Mouse (Mus musculus) intestine, postnatal 0 days (tissue): ENCODE measurements at regions not wholly inside any gene's neighbourhood (a gene's known extent, or its start where the extent isn't known, plus 50 kb on each side); places are given as distances from the start of the nearest gene placed in this dataset.

Experiments
- ATAC-seq: fragments of 200-750 bp; cut with Nextera tagmentation; 2 replicates; pipeline ENCODE4 v1.8.0; 2017; ENCODE audit warnings: mild to moderate bottlenecking, moderate TSS enrichment, moderate library complexity
- H3K27ac ChIP-seq: fragments of 300-500 bp; sonication (generic); 2 replicates; pipeline ENCODE4 v1.5.1; 2014; ENCODE audit warnings: mild to moderate bottlenecking, low read depth, low read length, moderate library complexity
- H3K27me3 ChIP-seq: fragments of 300-500 bp; sonication (generic); replicated peaks from 2 replicates; pipeline ENCODE4 v1.6.1; 2014; ENCODE audit warnings: low read length, mixed read lengths; ENCODE audit not compliant: control insufficient read depth, insufficient read depth
- H3K36me3 ChIP-seq: fragments of 300-500 bp; sonication (generic); 2 replicates; pipeline ENCODE4 v1.6.1; 2014; ENCODE audit warnings: mild to moderate bottlenecking, moderate library complexity; ENCODE audit not compliant: control insufficient read depth, insufficient read depth
- H3K4me1 ChIP-seq: fragments of 300-500 bp; sonication (generic); replicated peaks from 2 replicates; pipeline ENCODE4 v1.6.1; 2014; ENCODE audit warnings: antibody characterized with exemption, low read length, mixed read lengths; ENCODE audit not compliant: control insufficient read depth, insufficient read depth
- H3K4me2 ChIP-seq: fragments of 300-500 bp; sonication (generic); replicated peaks from 2 replicates; pipeline ENCODE4 v1.6.1; 2014; ENCODE audit warnings: low read depth, mild to moderate bottlenecking, moderate library complexity
- H3K4me3 ChIP-seq: fragments of 300-500 bp; sonication (generic); 2 replicates; pipeline ENCODE4 v1.5.1; 2014; ENCODE audit warnings: low read depth, low read length
- H3K9ac ChIP-seq: fragments of 300-500 bp; sonication (generic); 2 replicates; pipeline ENCODE4 v1.6.1; 2014; ENCODE audit warnings: mild to moderate bottlenecking, low read depth, low read length
- H3K9me3 ChIP-seq: fragments of 300-500 bp; sonication (generic); 2 replicates; pipeline ENCODE4 v1.6.1; 2016; ENCODE audit warnings: mixed run types; ENCODE audit not compliant: control insufficient read depth
- CTCF ChIP-seq: sonication (generic); IDR thresholded peaks from 2 replicates; pipeline ENCODE4 v1.5.1; 2016; ENCODE audit warnings: low read depth, mild to moderate bottlenecking, control low read depth, antibody characterized with exemption, moderate library complexity
- WGBS: fragments of 180-500 bp; shearing (Covaris S2); extraction: QIAGEN DNeasy Blood & Tissue Kit; methylation state at CpG from one replicate; pipeline ENCODE4 v1.1.7; 2014; 5-methylcytosine and 5-hydroxymethylcytosine counted together

- no peaks in the 10 kb centered on the region for H3K9me3 ChIP-seq
- peak; percentile 79 for ATAC-seq
- no peak overlapping the region for H3K27ac ChIP-seq
- no peak for TF ChIP-seq CTCF
- 38% methylated on average over 2 of the region's 2 CpGs for whole genome bisulfite sequencing
- no peaks in the 10 kb centered on the region for H3K4me1 ChIP-seq
- no peak overlapping the region for H3K9ac ChIP-seq
- no peak overlapping the region for H3K4me2 ChIP-seq
- no peaks in the 10 kb centered on the region for H3K27me3 ChIP-seq
- no peak overlapping the region for H3K4me3 ChIP-seq
- H3K36me3 ChIP-seq, result no peaks in the 10 kb centered on the region
Observed at GRCm38 (mm10) chr13:90463381-90463780, 374.0 kb upstream of the Xrcc4 start.

DNA sequence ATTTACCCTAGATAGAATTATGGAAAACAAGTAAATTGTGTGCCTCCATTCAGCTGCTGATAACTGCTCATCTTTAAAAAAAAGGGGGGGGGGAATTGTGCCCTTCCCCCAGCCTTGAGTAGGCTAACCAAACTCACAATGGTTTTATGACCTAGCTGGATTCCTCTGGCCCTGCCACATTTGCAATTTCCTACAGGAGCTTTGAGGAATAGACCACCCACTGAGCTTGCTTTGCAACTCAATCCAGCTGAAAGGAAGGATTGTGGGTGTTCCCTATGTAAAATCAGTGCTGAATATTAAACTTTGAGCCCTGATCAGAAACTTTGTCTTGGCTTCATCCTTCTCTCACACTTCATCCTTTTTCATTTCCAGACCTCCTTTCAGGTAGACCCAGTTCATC is 365.2 kb upstream of the Xrcc4 start:
- no peak for ATAC-seq
- Histone ChIP-seq H3K4me2 (no peak overlapping the region), H3K27me3 (no peaks in the 10 kb centered on the region), H3K4me3 (no peak overlapping the region), H3K9ac (no peak overlapping the region), H3K36me3 (no peaks in the 10 kb centered on the region), H3K9me3 (no peaks in the 10 kb centered on the region), H3K27ac (no peak overlapping the region), H3K4me1 (no peaks in the 10 kb centered on the region)
- no peak for TF ChIP-seq CTCF

GRCm38 (mm10) chr13:90426901-90427300 is 337.5 kb upstream of the Xrcc4 start:
- no peaks in the 10 kb centered on the region for H3K4me1 ChIP-seq
- no peaks in the 10 kb centered on the region for H3K36me3 ChIP-seq
- H3K27ac ChIP-seq, result no peak overlapping the region
- H3K9me3 ChIP-seq, result no peaks in the 10 kb centered on the region
- no peak for ATAC-seq
- H3K4me2 ChIP-seq, result no peak overlapping the region
- no peak overlapping the region for H3K9ac ChIP-seq
- H3K4me3 ChIP-seq, result no peak overlapping the region
- WGBS, result 88% methylated on average over 3 of the region's 3 CpGs
- TF ChIP-seq CTCF, result no peak
- H3K27me3 ChIP-seq, result no peaks in the 10 kb centered on the region

DNA sequence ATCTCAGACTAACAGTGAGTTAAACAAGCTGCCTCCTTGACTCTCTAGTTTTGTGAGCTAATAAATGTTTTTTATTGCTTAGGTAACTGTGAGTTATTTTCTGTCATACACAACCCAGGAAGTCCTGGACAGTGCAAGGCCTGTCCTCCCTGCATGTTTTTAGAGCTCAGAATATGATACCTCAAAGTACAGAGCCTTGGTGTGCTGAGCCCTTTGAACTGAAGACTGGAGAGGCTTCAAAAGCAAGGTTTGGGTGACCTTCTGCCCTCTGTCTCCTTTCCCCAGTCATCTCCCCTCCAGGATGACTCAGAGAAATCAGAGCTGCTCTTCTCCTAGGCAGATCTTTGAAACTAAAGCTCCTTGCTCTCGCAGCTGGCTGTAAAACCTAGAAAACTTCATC is 336.0 kb upstream of the Xrcc4 start:
- Histone ChIP-seq H3K9me3 (no peaks in the 10 kb centered on the region), H3K9ac (no peak overlapping the region), H3K27me3 (no peaks in the 10 kb centered on the region), H3K4me2 (no peak overlapping the region), H3K27ac (no peak overlapping the region), H3K4me1 (no peaks in the 10 kb centered on the region), H3K4me3 (no peak overlapping the region), H3K36me3 (no peaks in the 10 kb centered on the region)
- no peak for ATAC-seq
- TF ChIP-seq CTCF, result no peak
- WGBS, result 67% methylated on average over 1 of the region's 1 CpGs

GRCm38 (mm10) chr13:90424541-90424940 is 335.1 kb upstream of the Xrcc4 start:
- ATAC-seq, result no peak
- Histone ChIP-seq H3K4me3 (no peak overlapping the region), H3K4me2 (no peak overlapping the region), H3K36me3 (no peaks in the 10 kb centered on the region), H3K27me3 (no peaks in the 10 kb centered on the region), H3K9ac (no peak overlapping the region), H3K9me3 (no peaks in the 10 kb centered on the region), H3K4me1 (no peaks in the 10 kb centered on the region), H3K27ac (no peak overlapping the region)
- no peak for TF ChIP-seq CTCF
- 71% methylated on average over 5 of the region's 5 CpGs for WGBS

DNA sequence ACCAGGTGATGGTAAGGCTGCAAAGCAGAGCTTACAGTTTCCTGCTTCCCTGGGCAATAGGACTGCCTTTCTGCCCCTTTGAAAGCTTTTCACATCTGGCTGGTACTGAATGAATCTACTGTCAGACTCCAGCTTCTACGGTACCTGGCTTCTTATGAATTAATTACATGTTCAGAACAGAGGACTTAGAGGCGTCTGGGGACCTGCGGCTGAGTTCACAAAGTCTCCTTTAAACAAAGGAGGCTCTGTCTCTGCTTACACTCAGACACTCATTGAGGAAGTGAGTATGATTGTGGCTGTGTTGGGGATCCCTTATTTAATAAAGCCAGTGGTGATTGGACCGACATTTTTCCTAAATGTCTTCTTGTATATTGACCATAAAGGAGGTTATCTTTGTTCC is 331.6 kb upstream of the Xrcc4 start:
- no peak overlapping the region for H3K4me3 ChIP-seq
- TF ChIP-seq CTCF, result no peak
- H3K4me1 ChIP-seq, result no peaks in the 10 kb centered on the region
- H3K9me3 ChIP-seq, result no peaks in the 10 kb centered on the region
- no peak overlapping the region for H3K27ac ChIP-seq
- ATAC-seq, result peak; percentile 86
- no peak overlapping the region for H3K4me2 ChIP-seq
- H3K27me3 ChIP-seq, result no peaks in the 10 kb centered on the region
- no peak overlapping the region for H3K9ac ChIP-seq
- no peaks in the 10 kb centered on the region for H3K36me3 ChIP-seq
- 32% methylated on average over 4 of the region's 4 CpGs for whole genome bisulfite sequencing

- H3K27ac ChIP-seq, result no peak overlapping the region
- TF ChIP-seq CTCF, result no peak
- no peak overlapping the region for H3K4me2 ChIP-seq
- no peaks in the 10 kb centered on the region for H3K9me3 ChIP-seq
- WGBS, result 90% methylated on average over 4 of the region's 4 CpGs
- no peak for ATAC-seq
- H3K36me3 ChIP-seq, result no peaks in the 10 kb centered on the region
- no peak overlapping the region for H3K4me3 ChIP-seq
- no peaks in the 10 kb centered on the region for H3K4me1 ChIP-seq
- no peaks in the 10 kb centered on the region for H3K27me3 ChIP-seq
- H3K9ac ChIP-seq, result no peak overlapping the region
Observed at GRCm38 (mm10) chr13:90404392-90404791, 315.0 kb upstream of the Xrcc4 start.
